Mouse (Mus musculus) liver, embryonic 14.5 days (tissue): Measurements from ENCODE around the gene Cldn2. TPM values are rescaled to one million over a fixed set of nuclear protein-coding genes. Genes with fewer than 3 reads are reported as not detected.

Experiments
- ATAC-seq: fragments of 200-750 bp; cut with Nextera tagmentation; 2 replicates; pipeline ENCODE4 v1.8.0; 2017; ENCODE audit warnings: moderate number of reproducible peaks, mild to moderate bottlenecking, moderate library complexity; ENCODE audit not compliant: insufficient read depth
- DNase-seq, 3 experiments: peaks; one replicate each; pipeline ENCODE4 v3.0.0-alpha.2; 2012 to 2013; ENCODE audit warnings: low read depth in 3 of 3, low spot score in 3 of 3
- H3K27ac ChIP-seq: fragments of 300-500 bp; sonication (generic); 2 replicates; pipeline ENCODE4 v1.5.1; 2014; ENCODE audit warnings: moderate library complexity, mild to moderate bottlenecking, control low read depth, inconsistent platforms
- H3K27me3 ChIP-seq: fragments of 300-500 bp; sonication (generic); 2 replicates; pipeline ENCODE4 v1.6.1; 2014; ENCODE audit warnings: mild to moderate bottlenecking, low read length, moderate library complexity; ENCODE audit not compliant: control insufficient read depth, insufficient read depth
- H3K36me3 ChIP-seq: fragments of 300-500 bp; sonication (generic); replicated peaks from 2 replicates; pipeline ENCODE4 v1.6.1; 2014; ENCODE audit warnings: low read depth; ENCODE audit not compliant: control insufficient read depth, insufficient read depth
- H3K4me1 ChIP-seq, 2 experiments: fragments of 200-500 bp in 1 of 2; fragments of 300-500 bp in 1 of 2; sonication (generic) in 1 of 2; replicated peaks; 2 replicates each; pipeline ENCODE4 v1.6.1; 2012 to 2014; ENCODE audit warnings: antibody characterized with exemption in 1 of 2, inconsistent platforms in 1 of 2, low read length in 1 of 2; ENCODE audit not compliant: control insufficient read depth in 2 of 2, insufficient read depth in 2 of 2
- H3K4me2 ChIP-seq: fragments of 300-500 bp; sonication (generic); 2 replicates; pipeline ENCODE4 v1.6.1; 2014; ENCODE audit warnings: low read depth, mild to moderate bottlenecking, control low read depth, moderate library complexity
- H3K4me3 ChIP-seq, 2 experiments: fragments of 200-500 bp in 1 of 2; fragments of 300-500 bp in 1 of 2; sonication (generic) in 1 of 2; 2 replicates each; pipeline ENCODE4 v1.5.1; 2012 to 2014; ENCODE audit warnings: low read depth in 2 of 2, low read length in 2 of 2, mild to moderate bottlenecking in 2 of 2, control low read depth in 1 of 2, inconsistent platforms in 1 of 2, moderate library complexity in 1 of 2; ENCODE audit not compliant: insufficient read depth in 1 of 2
- H3K9ac ChIP-seq: fragments of 300-500 bp; sonication (generic); replicated peaks from 2 replicates; pipeline ENCODE4 v1.6.1; 2014; ENCODE audit warnings: mild to moderate bottlenecking, control low read depth, moderate library complexity
- H3K9me3 ChIP-seq: fragments of 300-500 bp; sonication (generic); 2 replicates; pipeline ENCODE4 v1.6.1; 2016; ENCODE audit warnings: low read length, mixed read lengths; ENCODE audit not compliant: control insufficient read depth
- CTCF ChIP-seq: IDR thresholded peaks from 2 replicates; pipeline ENCODE4 v1.5.1; 2016; ENCODE audit warnings: antibody characterized with exemption, low read depth, control low read depth
- EP300 ChIP-seq: IDR thresholded peaks from 2 replicates; pipeline ENCODE4 v1.6.1; 2016; ENCODE audit warnings: antibody characterized with exemption, low read depth
- WGBS: fragments of 180-500 bp; shearing (Covaris S2); extraction: QIAGEN DNeasy Blood & Tissue Kit; methylation state at CpG from one replicate; pipeline ENCODE4 v1.1.7; 2014; ENCODE audit not compliant: insufficient replicate concordance; 5-methylcytosine and 5-hydroxymethylcytosine counted together
- polyA plus RNA-seq, 2 experiments: library from polyadenylated mRNA; depleted of rRNA in 1 of 2; stranded (reverse) in 1 of 2; unstranded in 1 of 2; fragments of >200 nt; fragmentation: Nextera tagmentation in 1 of 2; extraction: Ambion mirVana in 1 of 2; gene quantifications; 2 replicates each; pipeline versions ENCODE4 v1.2.1 to v1.2.3; 2012 to 2014

Cldn2 gene
- polyA plus RNA-seq, 2 experiments, result 0.11 to 0.18 TPM

DNA sequence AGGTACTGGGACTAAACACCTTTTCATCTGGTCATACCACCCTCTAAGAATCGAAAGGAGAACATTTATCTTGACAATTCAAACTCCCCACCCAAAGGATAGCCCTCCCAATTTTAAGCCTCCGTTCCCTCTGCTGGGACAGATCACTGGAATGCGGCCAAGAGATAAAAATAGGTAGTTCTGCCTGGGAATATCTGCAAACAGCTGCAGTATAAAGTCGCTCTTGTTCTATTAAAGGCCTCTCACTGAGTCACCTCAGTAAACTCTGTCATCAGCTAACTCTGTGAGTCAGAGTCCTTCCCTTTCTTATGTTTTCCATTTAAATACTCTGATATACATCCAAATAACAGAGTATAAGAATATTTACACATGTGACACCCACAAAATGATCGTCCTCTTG is 58.8 kb downstream of the Cldn2 start:
- H3K9me3 ChIP-seq, result no peaks in the 10 kb centered on the region
- H3K4me3 ChIP-seq, result no peak overlapping the region
- H3K4me2 ChIP-seq, result no peak overlapping the region
- no peak for DNase-seq
- H3K27ac ChIP-seq, result no peak overlapping the region
- WGBS, result 57% methylated on average over 5 of the region's 5 CpGs
- no peaks in the 10 kb centered on the region for H3K36me3 ChIP-seq
- ATAC-seq, result no peak
- no peaks in the 10 kb centered on the region for H3K4me1 ChIP-seq
- H3K9ac ChIP-seq, result no peak overlapping the region
- TF ChIP-seq EP300 (no peak), CTCF (no peak)
- H3K27me3 ChIP-seq, result no peaks in the 10 kb centered on the region

Other genes with a start within 250 kb of the Cldn2 start
- 9.1 and 13.6 TPM in 2 replicates for gene Rnf128, start 237.5 kb upstream of the Cldn2 start, polyA plus RNA-seq (2012; rRNA removed)
- gene Rnf128, start 237.5 kb upstream of the Cldn2 start, polyA plus RNA-seq (2014; fragmentation: Nextera tagmentation; extraction: Ambion mirVana), result 41.4 and 45.2 TPM in 2 replicates
- gene Tbc1d8b, start 115.8 kb upstream of the Cldn2 start, polyA plus RNA-seq (2012; rRNA removed), result 0.88 and 1.3 TPM in 2 replicates
- gene Tbc1d8b, start 115.8 kb upstream of the Cldn2 start, polyA plus RNA-seq (2014; fragmentation: Nextera tagmentation; extraction: Ambion mirVana), result 0.14 and 0.28 TPM in 2 replicates
- not detected in 2 replicates for gene Gm15013, start 86.3 kb upstream of the Cldn2 start, polyA plus RNA-seq (2012; rRNA removed)
- not detected in 2 replicates for gene Gm15013, start 86.3 kb upstream of the Cldn2 start, polyA plus RNA-seq (2014; fragmentation: Nextera tagmentation; extraction: Ambion mirVana)
- gene Ripply1, start 18.5 kb upstream of the Cldn2 start, polyA plus RNA-seq (2012; rRNA removed), result 0.08 TPM in 1 of 2 replicates, not detected in the other
- not detected in 2 replicates for gene Ripply1, start 18.5 kb upstream of the Cldn2 start, polyA plus RNA-seq (2014; fragmentation: Nextera tagmentation; extraction: Ambion mirVana)
- 6.6 and 9.4 TPM in 2 replicates for gene Morc4, start 70.8 kb downstream of the Cldn2 start, polyA plus RNA-seq (2012; rRNA removed)
- 17.7 and 19.0 TPM in 2 replicates for gene Morc4, start 70.8 kb downstream of the Cldn2 start, polyA plus RNA-seq (2014; fragmentation: Nextera tagmentation; extraction: Ambion mirVana)
- 0.67 and 1.2 TPM in 2 replicates for gene Rbm41, start 197.8 kb downstream of the Cldn2 start, polyA plus RNA-seq (2012; rRNA removed)
- 1.2 and 1.7 TPM in 2 replicates for gene Rbm41, start 197.8 kb downstream of the Cldn2 start, polyA plus RNA-seq (2014; fragmentation: Nextera tagmentation; extraction: Ambion mirVana)